In the genomic region with DNA sequence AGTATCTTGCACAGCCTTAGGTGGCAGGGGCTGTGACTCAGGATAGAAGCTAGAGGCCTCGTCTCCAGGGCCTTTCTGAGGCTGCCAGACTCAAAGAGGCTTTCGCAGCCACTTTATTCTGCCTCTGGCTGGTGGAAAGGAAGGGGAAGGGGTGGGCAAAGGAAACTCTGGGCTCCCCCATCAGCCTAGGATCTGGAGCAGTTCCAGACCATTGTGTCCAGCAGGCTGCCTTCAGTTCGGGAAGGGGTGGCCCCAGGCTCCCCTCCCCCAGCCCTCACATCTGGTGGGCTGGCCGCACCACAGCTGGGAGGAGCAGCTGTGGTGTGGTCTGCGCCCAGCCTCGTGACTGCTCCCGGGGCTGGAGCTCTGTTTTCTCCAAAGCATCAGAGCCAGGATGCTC, we compare ENCODE assay signal across 10 mouse cellular contexts. TPM values are rescaled to one million over a fixed set of nuclear protein-coding genes. Genes with fewer than 3 reads are reported as not detected.
DNase-seq lines count a peak whose midpoint lies in the region; ATAC-seq and TF ChIP-seq lines count a peak whose summit lies in the region.
"Had no signal": no experiment of that assay in that cellular context is flagged by ENCODE, and none has a peak within 500 bp of the region (broad histone marks: within the 10 kb centered on the region; RNA-seq: fewer than 3 reads in every experiment).

No protein-coding gene starts in this region.

- peak overlapping the region; percentile 50 for H3K9ac ChIP-seq in embryonic facial prominence, embryonic 14.5 days (ENCODE audit: low read depth, low read length)
- no peak overlapping the region for H3K9ac ChIP-seq in liver, embryonic 11.5 days (ENCODE audit: low read depth, low read length)
- no peak overlapping the region; the same call in 1 of the 2 replicates for H3K9ac ChIP-seq in stomach, embryonic 15.5 days

- H3K9me3 ChIP-seq in embryonic facial prominence, embryonic 14.5 days (ENCODE audit: control insufficient read depth, low read length): no peaks in the 10 kb centered on the region
- no peaks in the 10 kb centered on the region for H3K9me3 ChIP-seq in liver, embryonic 11.5 days (ENCODE audit: control insufficient read depth, low read length)
- no peaks in the 10 kb centered on the region for H3K9me3 ChIP-seq in stomach, embryonic 15.5 days

- 16% methylated on average over 4 of the region's 7 CpGs for WGBS in embryonic facial prominence, embryonic 14.5 days
- 21% methylated on average over 7 of the region's 7 CpGs for WGBS in liver, embryonic 11.5 days
- WGBS in stomach, embryonic 15.5 days: 23% methylated on average over 7 of the region's 7 CpGs

- H3K36me3 ChIP-seq in embryonic facial prominence, embryonic 14.5 days (ENCODE audit: control insufficient read depth, insufficient read depth, low read length): peaks cover 43% of the 10 kb centered on the region
- peaks cover 4% of the 10 kb centered on the region; the same call in 1 of the 2 replicates for H3K36me3 ChIP-seq in liver, embryonic 11.5 days (ENCODE audit: control insufficient read depth, insufficient read depth, low read length)
- peaks cover 22% of the 10 kb centered on the region for H3K36me3 ChIP-seq in stomach, embryonic 15.5 days
- H3K36me3 ChIP-seq: G1E had no signal

- H3K4me1 ChIP-seq in embryonic facial prominence, embryonic 14.5 days (ENCODE audit: control insufficient read depth, insufficient read depth, low read length): peaks cover 35% of the 10 kb centered on the region
- peaks cover 7% of the 10 kb centered on the region for H3K4me1 ChIP-seq in liver, embryonic 11.5 days (replicated peaks; ENCODE audit: control insufficient read depth, insufficient read depth, low read length)
- H3K4me1 ChIP-seq in stomach, embryonic 15.5 days: peaks cover 53% of the 10 kb centered on the region

- H3K27me3 ChIP-seq in embryonic facial prominence, embryonic 14.5 days (replicated peaks; ENCODE audit: control insufficient read depth, insufficient read depth, low read length): no peaks in the 10 kb centered on the region
- peaks cover 37% of the 10 kb centered on the region for H3K27me3 ChIP-seq in liver, embryonic 11.5 days (replicated peaks; ENCODE audit: control insufficient read depth, insufficient read depth, low read length)
- H3K27me3 ChIP-seq in stomach, embryonic 15.5 days (replicated peaks): no peaks in the 10 kb centered on the region

- peak; percentile 64 for ATAC-seq in embryonic facial prominence, embryonic 14.5 days (ENCODE audit: low read depth)
- no peak for ATAC-seq in liver, embryonic 11.5 days (replicated peaks; ENCODE audit: low FRiP score)
- ATAC-seq in stomach, embryonic 15.5 days (ENCODE audit: insufficient read depth, low FRiP score, low read depth): peak; percentile 28; the same call in 1 of the 2 replicates

- H3K27ac ChIP-seq in layer of hippocampus, adult 2 months: peak overlapping the region; percentile 70
- peak overlapping the region; percentile 86 for H3K27ac ChIP-seq in embryonic facial prominence, embryonic 14.5 days (replicated peaks; ENCODE audit: low read depth, low read length)
- peak overlapping the region; percentile 61; the same call in 1 of the 2 replicates for H3K27ac ChIP-seq in liver, embryonic 11.5 days (ENCODE audit: low read depth, low read length)
- H3K27ac ChIP-seq in stomach, embryonic 15.5 days: peak overlapping the region; percentile 92
- H3K27ac ChIP-seq: macrophage had no signal

- H3K4me3 ChIP-seq in layer of hippocampus, adult 2 months: peak overlapping the region; percentile 13; the same call in 1 of the 2 replicates
- peak overlapping the region; percentile 10; the same call in 1 of the 2 replicates for H3K4me3 ChIP-seq in embryonic facial prominence, embryonic 14.5 days (ENCODE audit: low read depth, low read length)
- no peak overlapping the region for H3K4me3 ChIP-seq in liver, embryonic 11.5 days (ENCODE audit: low read depth, low read length)
- peak overlapping the region; percentile 12; the same call in 1 of the 2 replicates for H3K4me3 ChIP-seq in stomach, embryonic 15.5 days (replicated peaks)

- TF ChIP-seq CTCF in layer of hippocampus, adult 2 months (conservative IDR thresholded peaks at IDR 0.05): no peak

- intact Hi-C loops in left cerebral cortex, postnatal 4 days (cut with DNase I): no loop called here

- no peak for DNase-seq in layer of hippocampus, adult 2 months (ENCODE audit: low spot score in 2 of 2)
- no peak for DNase-seq in layer of hippocampus, postnatal 10 days (ENCODE audit: low spot score in 2 of 2)
- peak; percentile 91 for DNase-seq in embryonic facial prominence, embryonic 14.5 days (ENCODE audit: low spot score)
- peak; percentile 87 for DNase-seq in heart, postnatal 4 days
- no peak for DNase-seq in liver, embryonic 11.5 days (ENCODE audit: low spot score)
- DNase-seq in left cerebral cortex, postnatal 4 days: no peak
- DNase-seq in layer of hippocampus, adult 11-12 months (ENCODE audit: low spot score): no peak

- peak overlapping the region; percentile 39 for H3K4me2 ChIP-seq in embryonic facial prominence, embryonic 14.5 days (ENCODE audit: low read depth, low read length)
- H3K4me2 ChIP-seq in liver, embryonic 11.5 days: no peak overlapping the region
- H3K4me2 ChIP-seq in stomach, embryonic 15.5 days: peak overlapping the region; percentile 27

RNA-seq across cellular contexts. Expression of gene Grasp, which starts 4.0 kb away (rescaled TPM):
- total RNA-seq in layer of hippocampus, adult 2 months (2021): 10 to 100 TPM; 79.5 to 82.7 TPM
- total RNA-seq in layer of hippocampus, postnatal 10 days (2021): 10 to 100 TPM; 33.3 to 35.3 TPM
- polyA plus RNA-seq in embryonic facial prominence, embryonic 14.5 days (2014; fragmentation: Nextera tagmentation; extraction: Ambion mirVana): 6.1 and 7.9 TPM in 2 replicates
- total RNA-seq in heart, postnatal 4 days (2021): 10 to 100 TPM; 13.9 to 15.1 TPM
- polyA plus RNA-seq in liver, embryonic 11.5 days (2014; fragmentation: Nextera tagmentation; extraction: Ambion mirVana): 1.5 and 1.7 TPM in 2 replicates
- polyA plus RNA-seq in stomach, embryonic 15.5 days (2015; fragmentation: Nextera tagmentation; extraction: Ambion mirVana): 6.0 and 7.3 TPM in 2 replicates
- 10 to 100 TPM; 12.3 to 13.5 TPM for total RNA-seq in left cerebral cortex, postnatal 4 days (2021)

RNA-seq across cellular contexts. Expression of gene Nr4a1, which starts 26.1 kb away (rescaled TPM):
- 10 to 100 TPM; 39.8 to 54.8 TPM for total RNA-seq in layer of hippocampus, adult 2 months (2021)
- total RNA-seq in layer of hippocampus, postnatal 10 days (2021): 10 to 100 TPM; 28.4 to 33.9 TPM
- polyA plus RNA-seq in embryonic facial prominence, embryonic 14.5 days (2014; fragmentation: Nextera tagmentation; extraction: Ambion mirVana): 11.5 and 12.4 TPM in 2 replicates
- 10 to 100 TPM; 48.1 to 49.6 TPM for total RNA-seq in heart, postnatal 4 days (2021)
- polyA plus RNA-seq in liver, embryonic 11.5 days (2014; fragmentation: Nextera tagmentation; extraction: Ambion mirVana): 1.8 and 2.4 TPM in 2 replicates
- polyA plus RNA-seq in stomach, embryonic 15.5 days (2015; fragmentation: Nextera tagmentation; extraction: Ambion mirVana): 10.6 and 11.2 TPM in 2 replicates
- total RNA-seq in left cerebral cortex, postnatal 4 days (2021): 10 to 100 TPM; 20.1 to 22.6 TPM
- total RNA-seq: G1E had no signal

RNA-seq across cellular contexts. Expression of gene Acvr1b, which starts 54.1 kb away (rescaled TPM):
- 10 to 100 TPM; 85.1 to 87.8 TPM for total RNA-seq in layer of hippocampus, adult 2 months (2021)
- total RNA-seq in layer of hippocampus, postnatal 10 days (2021): 10 to 100 TPM; 78.9 to 79.2 TPM
- 10.2 and 10.7 TPM in 2 replicates for polyA plus RNA-seq in embryonic facial prominence, embryonic 14.5 days (2014; fragmentation: Nextera tagmentation; extraction: Ambion mirVana)
- total RNA-seq in heart, postnatal 4 days (2021): 10 to 100 TPM; 20.8 to 21.4 TPM
- polyA plus RNA-seq in liver, embryonic 11.5 days (2014; fragmentation: Nextera tagmentation; extraction: Ambion mirVana): 4.2 and 4.4 TPM in 2 replicates
- 8.9 and 9.9 TPM in 2 replicates for polyA plus RNA-seq in stomach, embryonic 15.5 days (2015; fragmentation: Nextera tagmentation; extraction: Ambion mirVana)
- 10 to 100 TPM; 96.1 to 98.6 TPM for total RNA-seq in left cerebral cortex, postnatal 4 days (2021)
- polyA plus RNA-seq: G1E had no signal

RNA-seq across cellular contexts. Expression of gene Atg101, which starts 56.1 kb away (rescaled TPM):
- total RNA-seq in layer of hippocampus, adult 2 months (2021): 10 to 100 TPM; 50.6 to 53.3 TPM
- 10 to 100 TPM; 41.1 to 43.3 TPM for total RNA-seq in layer of hippocampus, postnatal 10 days (2021)
- 49.9 and 62.0 TPM in 2 replicates for polyA plus RNA-seq in embryonic facial prominence, embryonic 14.5 days (2014; fragmentation: Nextera tagmentation; extraction: Ambion mirVana)
- total RNA-seq in heart, postnatal 4 days (2021): 10 to 100 TPM; 21.7 to 23.3 TPM
- 52.6 and 54.9 TPM in 2 replicates for polyA plus RNA-seq in liver, embryonic 11.5 days (2014; fragmentation: Nextera tagmentation; extraction: Ambion mirVana)
- 66.0 and 66.4 TPM in 2 replicates for polyA plus RNA-seq in stomach, embryonic 15.5 days (2015; fragmentation: Nextera tagmentation; extraction: Ambion mirVana)
- total RNA-seq in left cerebral cortex, postnatal 4 days (2021): 10 to 100 TPM; 36.5 to 37.1 TPM

Comparison
In these comparisons a context has a peak if more than half of its experiments do, and no peak if none do; other contexts are left out.
1. DNase-seq: peak in embryonic facial prominence, embryonic 14.5 days (single experiment) and heart, postnatal 4 days (single experiment); none in layer of hippocampus, adult 2 months (0 of 2), layer of hippocampus, postnatal 10 days (0 of 2), liver, embryonic 11.5 days (single experiment), left cerebral cortex, postnatal 4 days (single experiment) and layer of hippocampus, adult 11-12 months (single experiment).
2. Peak in every context shown above with its lines, with median percentiles within 50 percentile points of each other: H3K27ac ChIP-seq.